Mouse (Mus musculus): ENCODE measurements at regions not wholly inside any gene's neighbourhood (a gene's known extent, or its start where the extent isn't known, plus 50 kb on each side); places are given as distances from the start of the nearest gene placed in this dataset.

- TF ChIP-seq ZNF384 (IDR thresholded peaks at IDR 0.05; ENCODE audit: low read depth, low read length) = no peak
- no peak for TF ChIP-seq ZC3H11A (IDR thresholded peaks at IDR 0.05; ENCODE audit: borderline replicate concordance, low read depth, low read length)
These were observed 502.6 kb downstream of the Gja1 start for GRCm38 (mm10) chr10:56879744-56880143.
